Mouse (Mus musculus) E14TG2a.4 (cell line): ENCODE data around the gene Iscu.

Experiments used
- CTCF ChIP-seq: conservative IDR thresholded peaks from 2 replicates; pipeline ENCODE4 v1.5.1; 2014; ENCODE audit warnings: low read length
- NANOG ChIP-seq: IDR thresholded peaks from 2 replicates; pipeline ENCODE4 v1.6.1; 2014; ENCODE audit warnings: borderline replicate concordance, low read length, mixed read lengths

DNA sequence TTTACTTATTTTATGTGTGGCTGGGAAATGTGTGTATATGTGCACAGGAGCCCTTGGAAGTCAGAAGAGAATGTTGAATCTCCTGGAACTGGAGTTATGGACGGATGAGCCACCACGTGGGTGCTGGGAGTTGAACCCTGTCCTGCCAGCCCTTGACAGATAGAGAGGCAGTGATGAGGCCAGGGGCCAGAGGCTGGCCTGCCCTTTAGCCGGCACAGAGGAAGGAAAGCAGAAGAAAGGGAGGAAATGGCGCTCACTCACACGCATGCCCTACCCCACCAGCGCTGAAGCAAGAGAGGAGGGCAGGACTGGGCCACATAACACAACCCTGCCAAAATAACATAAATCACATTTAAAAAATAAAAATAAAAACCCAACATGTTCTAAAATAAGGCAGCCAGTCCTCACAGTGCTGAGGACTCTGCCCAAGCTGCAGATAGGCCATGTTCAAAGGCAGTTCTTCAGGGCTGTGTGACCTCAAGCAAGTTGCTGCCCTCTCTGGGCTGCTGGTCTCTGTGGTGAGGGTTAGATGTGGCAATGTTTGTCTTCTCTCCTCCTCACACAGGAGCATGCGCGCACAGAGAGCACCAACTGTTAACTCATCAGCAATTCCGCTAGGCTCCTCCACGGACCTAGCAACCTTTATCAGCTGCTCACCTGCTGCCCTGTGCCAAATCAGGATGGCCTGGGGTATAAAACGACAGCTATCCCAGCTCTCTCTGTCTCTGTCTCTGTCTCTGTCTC is 18.1 kb downstream of the Iscu start:
- TF ChIP-seq CTCF (no peak), NANOG (no peak)
